Mouse (Mus musculus) heart, adult 2 months (tissue): ENCODE measurements around the gene Pigyl. TPM values are rescaled to one million over a fixed set of nuclear protein-coding genes. Genes with fewer than 3 reads are reported as not detected.

Experiments
- DNase-seq, 2 experiments: peaks; one replicate each; pipeline ENCODE4 v3.0.0; 2021
- H3K27ac ChIP-seq: fragments of 200-600 bp; 2 replicates; pipeline ENCODE4 v1.8.1; 2022
- H3K27me3 ChIP-seq: fragments of 200-500 bp; 2 replicates; pipeline ENCODE4 v1.6.1; 2012; ENCODE audit warnings: mild to moderate bottlenecking, low read length, inconsistent platforms, mixed read lengths; ENCODE audit not compliant: control insufficient read depth, insufficient read depth
- H3K36me3 ChIP-seq: fragments of 200-500 bp; 2 replicates; pipeline ENCODE4 v1.6.1; 2012; ENCODE audit warnings: low read length, inconsistent platforms; ENCODE audit not compliant: control insufficient read depth, insufficient read depth
- H3K4me1 ChIP-seq: fragments of 200-500 bp; 2 replicates; pipeline ENCODE4 v1.6.1; 2011; ENCODE audit warnings: low read length; ENCODE audit not compliant: control insufficient read depth, insufficient read depth
- H3K4me3 ChIP-seq: fragments of 200-600 bp; 2 replicates; pipeline ENCODE4 v1.8.1; 2022
- H3K79me2 ChIP-seq: fragments of 200-500 bp; replicated peaks from 2 replicates; pipeline ENCODE4 v1.6.1; 2012; ENCODE audit warnings: mild to moderate bottlenecking, inconsistent platforms, low read length, moderate library complexity, mixed read lengths; ENCODE audit not compliant: control insufficient read depth, insufficient read depth
- H3K9ac ChIP-seq: fragments of 200-500 bp; 2 replicates; pipeline ENCODE4 v1.6.1; 2012; ENCODE audit warnings: low read depth, mild to moderate bottlenecking, control low read depth, inconsistent platforms, low read length, mixed read lengths
- CTCF ChIP-seq: fragments of 200-600 bp; IDR thresholded peaks from 2 replicates; pipeline ENCODE4 v1.8.1; 2022; ENCODE audit warnings: antibody characterized with exemption, mild to moderate bottlenecking, moderate library complexity
- EP300 ChIP-seq: fragments of 200-500 bp; IDR thresholded peaks from 2 replicates; pipeline ENCODE4 v1.6.1; 2011; ENCODE audit warnings: low read depth, low read length, control low read depth; ENCODE audit not compliant: insufficient read depth
- POLR2A ChIP-seq: fragments of 200-500 bp; IDR thresholded peaks from 2 replicates; pipeline ENCODE4 v1.6.1; 2011; ENCODE audit warnings: mild to moderate bottlenecking, low read depth, low read length, control low read depth; ENCODE audit not compliant: insufficient read depth
- WGBS: fragments of 180-500 bp; shearing (Covaris S2); methylation state at CpG from one replicate; pipeline ENCODE4 v1.1.7; 2018; 5-methylcytosine and 5-hydroxymethylcytosine counted together
- intact Hi-C: fragments of 180-260 bp; cut with DNase I; formaldehyde crosslinking; loops from one replicate; pipeline ENCODE4 v1.15.1; 2025
- polyA plus RNA-seq: library from polyadenylated mRNA; depleted of rRNA; stranded (reverse); fragments of >200 nt; gene quantifications from 2 replicates; pipeline ENCODE4 v1.2.3, GENCODE M21; 2012
- total RNA-seq, 2 experiments: library from RNA; stranded (reverse); gene quantifications; 2 replicates each; pipeline ENCODE4 v1.2.3; 2021

The Pigyl gene
- total and polyA plus RNA-seq, 3 experiments = 42.9 to 56.5 (median 55.4) TPM

DNA sequence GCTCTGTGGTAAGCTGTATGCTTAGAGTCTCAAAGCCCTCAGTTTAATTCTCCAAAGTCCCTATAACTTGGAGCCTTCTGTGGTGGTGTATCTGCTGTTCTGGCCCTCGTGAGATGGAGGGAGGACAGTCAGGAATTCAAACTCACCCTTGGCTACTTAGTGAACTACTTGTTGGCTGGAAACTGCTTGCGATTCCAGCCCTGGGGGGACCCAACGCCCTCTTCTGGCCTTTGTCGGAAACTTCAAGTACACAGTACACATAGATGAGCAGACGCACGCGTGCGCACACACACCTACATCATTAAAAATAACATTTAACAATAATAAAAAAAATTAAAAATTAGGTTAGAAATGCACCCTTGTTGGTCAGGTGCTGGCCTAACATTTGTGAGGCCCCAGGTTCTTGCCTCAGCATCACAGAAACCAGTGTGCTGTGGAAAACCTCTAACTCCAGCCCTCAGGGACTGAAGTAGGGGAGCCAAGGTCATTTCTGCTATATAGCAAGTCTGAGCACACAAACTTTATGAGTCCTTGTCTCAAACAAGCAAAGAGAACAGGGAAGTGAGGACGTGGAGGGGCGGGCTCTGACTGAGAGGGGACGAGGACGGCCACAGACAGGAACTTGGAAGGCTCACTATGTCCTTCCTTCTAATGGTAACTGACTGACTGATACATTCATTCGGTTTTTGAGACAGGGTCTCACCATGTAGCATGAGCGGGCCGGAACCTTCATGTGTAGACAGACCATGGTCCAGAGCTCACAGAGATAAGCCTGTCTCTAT lies 31.2 kb upstream of the Pigyl start:
- no peaks in the 10 kb centered on the region; the same call in 1 of the 2 replicates for H3K4me1 ChIP-seq
- intact Hi-C loops = no loop called here
- no peak overlapping the region for H3K4me3 ChIP-seq
- H3K27me3 ChIP-seq = no peaks in the 10 kb centered on the region
- H3K36me3 ChIP-seq = no peaks in the 10 kb centered on the region
- H3K79me2 ChIP-seq = no peaks in the 10 kb centered on the region
- peak in 1 of 2 experiments; percentile 46 for DNase-seq
- no peak overlapping the region for H3K9ac ChIP-seq
- WGBS = 79% methylated on average over 15 of the region's 15 CpGs
- no peak for TF ChIP-seq EP300
- TF ChIP-seq POLR2A = no peak
- TF ChIP-seq CTCF = no peak
- H3K27ac ChIP-seq = no peak overlapping the region

GRCm38 (mm10) chr9:22131226-22131981 lies 25.2 kb upstream of the Pigyl start:
- intact Hi-C loops = no loop called here
- no peak overlapping the region for H3K27ac ChIP-seq
- H3K36me3 ChIP-seq = no peaks in the 10 kb centered on the region
- H3K79me2 ChIP-seq = no peaks in the 10 kb centered on the region
- H3K27me3 ChIP-seq = no peaks in the 10 kb centered on the region; the same call in 1 of the 2 replicates
- peak overlapping the region; percentile 9; the same call in 1 of the 2 replicates for H3K4me3 ChIP-seq
- TF ChIP-seq EP300 = no peak
- no peak for TF ChIP-seq POLR2A
- no peak for TF ChIP-seq CTCF
- WGBS = 5% methylated on average over 35 of the region's 35 CpGs
- peaks cover 2% of the 10 kb centered on the region; the same call in 1 of the 2 replicates for H3K4me1 ChIP-seq
- DNase-seq = peak; percentile 41 to 67
- peak overlapping the region; percentile 26; the same call in 1 of the 2 replicates for H3K9ac ChIP-seq

DNA sequence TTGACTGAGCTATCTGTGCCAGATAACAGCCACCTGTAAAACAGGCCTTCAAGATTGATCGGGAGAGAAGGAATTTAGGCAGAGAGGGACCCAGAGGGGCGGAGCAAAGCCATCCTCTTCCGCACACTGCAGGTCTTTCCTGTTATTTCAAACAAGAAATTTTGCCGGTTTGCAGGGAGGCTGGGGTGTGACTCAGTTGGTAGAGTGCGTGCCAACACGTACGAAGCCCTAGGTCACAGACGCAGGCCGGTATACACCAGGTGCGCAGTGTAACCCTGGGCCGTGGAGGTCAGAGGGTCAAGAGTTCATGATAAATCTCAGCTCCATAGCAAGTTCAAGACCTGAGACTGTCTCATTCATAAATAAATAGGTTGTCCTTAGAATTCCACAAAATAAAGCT lies 24.4 kb upstream of the Pigyl start:
- H3K36me3 ChIP-seq = no peaks in the 10 kb centered on the region
- H3K4me3 ChIP-seq = no peak overlapping the region
- intact Hi-C loops = no loop called here
- WGBS = 53% methylated on average over 11 of the region's 11 CpGs
- H3K27me3 ChIP-seq = no peaks in the 10 kb centered on the region; the same call in 1 of the 2 replicates
- TF ChIP-seq POLR2A (no peak), CTCF (no peak), EP300 (no peak)
- H3K4me1 ChIP-seq = peaks cover 2% of the 10 kb centered on the region; the same call in 1 of the 2 replicates
- H3K27ac ChIP-seq = no peak overlapping the region
- no peak overlapping the region for H3K9ac ChIP-seq
- DNase-seq = no peak
- H3K79me2 ChIP-seq = no peaks in the 10 kb centered on the region

DNA sequence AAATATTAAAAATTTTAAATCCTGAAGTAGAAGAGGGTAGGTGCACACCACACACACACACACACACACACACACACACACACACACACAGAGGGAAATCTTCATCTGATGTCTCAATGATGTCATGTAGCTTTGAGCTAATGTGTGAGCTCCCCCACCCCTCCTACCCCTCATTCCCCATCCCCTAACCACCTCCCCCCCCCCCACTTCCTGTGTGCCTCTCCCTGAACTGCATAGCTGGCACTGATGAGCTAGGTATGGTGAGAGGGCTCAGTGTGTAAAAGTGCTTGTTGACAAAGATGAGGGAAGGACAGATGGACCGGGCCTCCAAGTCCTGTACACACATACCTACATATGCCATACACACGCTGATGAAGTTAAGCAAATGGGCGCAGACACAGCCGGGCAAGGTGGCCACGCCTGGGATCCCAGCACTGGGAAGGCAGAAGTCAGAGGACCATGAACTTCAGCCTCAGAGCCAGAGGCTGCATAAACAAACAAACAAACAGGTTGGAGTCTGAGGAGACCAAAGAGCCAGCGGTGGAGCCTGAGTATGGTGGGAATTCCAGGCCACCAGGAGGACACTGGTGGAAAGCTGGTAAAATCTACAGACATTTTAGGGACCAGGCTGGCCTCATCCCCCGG lies 22.3 kb upstream of the Pigyl start:
- 88% methylated on average over 7 of the region's 7 CpGs for WGBS
- TF ChIP-seq CTCF (no peak), POLR2A (no peak), EP300 (no peak)
- Histone ChIP-seq H3K4me3 (no peak overlapping the region), H3K4me1 (peaks cover 2% of the 10 kb centered on the region; the same call in 1 of the 2 replicates), H3K36me3 (no peaks in the 10 kb centered on the region), H3K27me3 (no peaks in the 10 kb centered on the region; the same call in 1 of the 2 replicates), H3K27ac (no peak overlapping the region), H3K9ac (no peak overlapping the region), H3K79me2 (no peaks in the 10 kb centered on the region)
- intact Hi-C loops = no loop called here
- no peak for DNase-seq

DNA sequence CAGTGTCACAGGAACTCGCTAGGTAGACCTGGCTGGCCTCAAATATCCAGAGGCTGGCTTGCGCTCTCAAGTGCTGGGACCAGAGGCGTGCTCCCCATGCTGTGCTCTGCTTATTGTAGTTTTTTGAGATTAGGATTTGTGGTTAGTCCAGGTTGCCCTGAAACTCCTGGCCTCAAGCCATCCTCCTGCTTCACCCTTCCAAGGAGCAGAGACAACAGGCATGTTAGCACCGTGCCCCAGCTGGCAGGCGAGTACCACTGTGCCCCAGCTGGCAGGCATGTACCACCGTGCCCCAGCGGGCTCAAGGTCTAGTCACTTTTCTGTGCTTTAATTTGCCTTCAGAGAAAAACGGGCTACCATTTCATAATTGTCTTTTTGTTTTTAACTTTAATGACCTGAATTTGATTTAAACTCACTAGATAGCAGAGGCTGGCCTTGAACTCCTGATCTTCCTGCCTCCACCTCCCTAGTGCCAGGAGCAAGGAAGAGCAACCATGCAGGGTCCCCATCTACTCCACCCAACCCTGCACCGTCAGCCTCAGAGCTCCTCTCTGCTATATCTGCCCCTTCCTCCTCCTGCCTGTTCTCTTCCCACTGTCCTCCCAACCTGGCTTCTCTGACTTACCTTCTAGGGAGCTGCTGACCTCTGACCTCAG lies 21.5 kb upstream of the Pigyl start:
- Histone ChIP-seq H3K79me2 (no peaks in the 10 kb centered on the region), H3K4me1 (peaks cover 2% of the 10 kb centered on the region; the same call in 1 of the 2 replicates), H3K4me3 (no peak overlapping the region), H3K27ac (no peak overlapping the region), H3K9ac (no peak overlapping the region), H3K27me3 (no peaks in the 10 kb centered on the region; the same call in 1 of the 2 replicates), H3K36me3 (no peaks in the 10 kb centered on the region)
- WGBS = 85% methylated on average over 9 of the region's 9 CpGs
- TF ChIP-seq EP300 (no peak), CTCF (no peak), POLR2A (no peak)
- DNase-seq = no peak
- intact Hi-C loops = no loop called here
